Mouse (Mus musculus) embryo, embryonic 11.5 days (tissue): ENCODE measurements around the gene Mrpl52.

Experiments used
- DNase-seq: peaks from one replicate; pipeline ENCODE4 v3.0.0-alpha.2; 2012; ENCODE audit warnings: low read depth, low spot score

Mrpl52 gene

DNA sequence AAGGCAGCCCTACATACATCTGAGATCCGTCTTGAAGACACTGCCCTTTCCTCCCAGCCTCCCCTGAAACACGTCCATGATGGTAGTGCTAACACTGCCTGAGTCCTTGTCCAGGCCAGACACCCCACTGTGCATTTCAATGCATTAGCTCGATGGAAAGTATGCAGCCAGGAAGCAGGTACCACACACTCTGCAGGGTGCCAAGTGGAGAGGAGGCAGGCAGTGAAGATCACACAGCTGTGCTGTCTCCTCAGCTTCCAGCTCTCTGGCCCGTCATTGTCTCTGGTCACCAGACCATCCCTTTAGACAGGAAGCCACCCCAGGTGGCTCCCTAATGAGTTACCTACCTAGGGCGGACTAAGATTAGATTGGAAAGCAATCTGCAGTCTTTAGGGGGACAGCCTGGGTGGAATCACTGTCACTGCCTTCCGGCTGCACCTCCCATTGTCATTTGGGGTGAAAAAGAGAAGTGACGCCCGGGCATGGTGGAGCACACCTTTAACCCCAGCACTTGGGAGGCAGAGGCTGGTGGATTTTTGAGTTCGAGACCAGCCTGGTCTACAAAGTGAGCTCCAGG, 14.6 kb upstream of the Mrpl52 start:
- DNase-seq: no peak

GRCm38 (mm10) chr14:54412629-54413170, 14.0 kb upstream of the Mrpl52 start:
- DNase-seq: no peak

- no peak for DNase-seq
Observed at GRCm38 (mm10) chr14:54413877-54414700, 12.6 kb upstream of the Mrpl52 start.

DNA sequence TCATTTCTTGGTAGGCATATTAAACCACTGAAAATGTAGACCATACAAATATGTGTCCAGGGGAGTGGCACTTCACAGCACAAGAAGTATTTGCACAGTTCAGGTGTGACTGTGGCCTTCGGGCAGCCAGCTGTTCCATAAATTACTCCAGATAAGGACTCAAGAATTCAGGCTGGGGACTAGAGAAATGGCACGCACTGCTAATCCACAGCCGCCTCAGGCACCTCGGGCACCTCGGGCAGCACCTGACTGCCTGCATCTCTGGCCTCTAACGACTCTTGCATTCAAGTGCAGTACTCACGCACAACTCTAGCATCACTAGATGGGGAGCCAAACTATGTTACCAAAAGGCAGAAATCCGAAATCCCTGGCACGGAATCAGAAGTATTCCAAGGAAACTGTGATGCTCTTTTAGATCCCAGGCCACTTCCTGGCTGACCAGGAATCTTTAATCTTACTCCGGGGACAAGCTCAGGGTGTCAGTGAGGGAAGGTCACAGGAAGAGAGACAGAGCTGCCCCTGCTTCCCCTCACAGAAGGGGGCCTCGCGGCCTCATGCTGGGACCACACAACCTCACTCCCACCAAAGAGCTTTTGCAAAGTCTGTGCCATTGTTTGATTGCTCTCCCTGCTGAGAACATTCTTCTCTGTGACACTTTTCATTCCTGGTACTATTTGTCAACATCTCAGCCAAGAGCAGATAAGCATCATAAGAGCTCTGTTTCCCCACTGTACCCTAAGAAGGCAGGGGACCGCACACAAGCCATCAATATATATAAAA, 11.3 kb upstream of the Mrpl52 start:
- DNase-seq: no peak

DNA sequence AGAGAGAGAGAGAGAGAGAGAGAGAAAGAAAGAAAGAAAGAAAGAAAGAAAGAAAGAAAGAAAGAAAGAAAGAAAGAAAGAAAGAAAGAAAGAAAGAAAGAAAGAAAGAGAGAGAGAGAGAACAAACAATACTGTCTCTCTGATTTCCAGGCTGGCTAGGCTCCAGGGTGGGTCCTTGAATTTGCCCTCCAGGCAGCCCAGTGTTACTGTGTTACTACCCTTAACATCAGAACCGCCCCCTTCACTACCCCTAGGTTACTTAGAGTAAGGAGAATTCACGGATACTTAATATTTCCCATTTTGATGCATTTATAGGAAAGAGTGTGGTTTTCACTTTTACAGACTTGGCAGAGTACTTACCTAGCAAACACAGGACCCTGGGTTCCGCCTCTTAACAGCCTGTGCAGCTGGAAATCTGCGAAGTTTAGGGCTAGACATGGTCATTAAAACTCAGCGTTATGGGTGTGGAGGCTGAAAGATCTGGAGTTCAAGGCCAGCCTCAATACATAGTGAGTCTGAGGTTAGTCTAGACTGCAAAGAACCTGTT, 10.4 kb upstream of the Mrpl52 start:
- DNase-seq: no peak

- DNase-seq: no peak
Observed at GRCm38 (mm10) chr14:54416830-54417229, 9.9 kb upstream of the Mrpl52 start.

GRCm38 (mm10) chr14:54417623-54418081, 9.1 kb upstream of the Mrpl52 start, which contains the start of gene Slc7a7:
Gene Slc7a7, minus strand, starts transcription at chr14:54417780.
- DNase-seq: no peak

DNA sequence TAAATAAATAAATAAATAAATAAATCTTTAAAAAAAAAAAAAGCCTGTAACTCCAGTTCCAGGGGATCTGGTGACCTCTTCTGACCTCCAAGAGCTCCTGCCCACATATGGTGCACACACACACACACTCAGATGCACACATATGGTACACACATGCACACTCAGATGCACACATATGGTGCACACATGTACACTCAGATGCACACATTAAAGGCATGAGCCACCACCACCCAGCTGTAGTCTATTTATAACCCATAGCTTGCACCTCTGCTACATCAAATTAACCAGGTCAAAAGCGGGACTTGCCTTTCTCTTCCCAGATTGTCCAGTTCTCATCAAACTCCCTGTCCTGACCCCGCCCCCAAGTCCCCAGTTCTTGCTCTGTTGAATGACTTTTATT, 5.7 kb upstream of the Mrpl52 start:
- no peak for DNase-seq

- no peak for DNase-seq
Observed at GRCm38 (mm10) chr14:54423406-54423805, 3.3 kb upstream of the Mrpl52 start.

- no peak for DNase-seq
Observed at GRCm38 (mm10) chr14:54424634-54425033, 2.1 kb upstream of the Mrpl52 start.

GRCm38 (mm10) chr14:54425540-54425939, 1.2 kb upstream of the Mrpl52 start:
- DNase-seq: no peak

DNA sequence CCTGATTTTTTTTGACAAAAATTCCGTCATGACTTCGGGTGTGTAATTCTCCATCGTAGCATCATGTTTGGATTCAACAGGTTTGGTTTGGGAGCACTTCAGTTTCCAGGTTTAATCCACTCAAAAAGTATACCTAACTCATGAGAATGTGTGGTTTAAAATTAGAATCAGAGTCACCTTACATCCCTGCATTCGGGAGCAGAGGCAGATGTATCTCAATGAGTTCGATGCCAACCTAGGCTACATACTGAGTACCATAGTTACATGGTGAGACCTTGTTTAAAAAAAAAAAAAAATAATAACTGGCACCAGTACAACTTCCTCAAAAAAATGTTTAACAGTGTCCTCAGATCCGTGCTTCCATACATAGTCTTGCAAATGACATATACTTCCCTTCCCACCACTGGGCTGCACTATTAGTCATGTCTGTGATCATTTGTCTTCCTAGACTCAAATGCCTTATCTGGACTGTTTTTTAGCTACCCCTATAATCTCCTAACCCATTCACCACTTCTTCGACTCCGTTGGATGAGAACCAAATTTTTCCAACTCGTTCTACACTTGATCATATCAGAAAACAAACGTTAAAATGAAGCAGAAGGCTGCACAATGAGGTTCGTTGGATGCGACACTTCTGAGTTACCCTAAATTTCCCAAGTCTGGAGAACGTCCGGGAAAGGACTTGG, 563 bp upstream of the Mrpl52 start:
- no peak for DNase-seq

DNA sequence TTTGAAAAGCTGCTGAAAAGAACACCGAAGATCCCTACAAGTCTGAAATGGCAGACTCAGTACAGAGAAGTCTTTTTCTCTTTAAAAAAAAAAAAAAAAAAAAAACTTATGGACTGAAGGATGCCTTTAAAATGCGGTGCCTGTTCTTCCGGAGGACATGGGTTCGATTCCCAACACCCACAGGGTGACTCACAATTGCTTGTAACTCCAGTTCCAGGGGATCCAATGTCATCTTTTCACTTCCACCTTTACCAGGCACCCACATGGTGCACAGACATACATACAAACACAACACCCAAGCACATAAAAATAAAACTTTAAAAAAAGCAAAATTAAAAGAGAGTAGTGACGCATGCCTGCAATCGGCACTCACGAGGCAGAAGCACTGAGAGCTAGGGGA, 987 bp downstream of the Mrpl52 start:
- no peak for DNase-seq

DNA sequence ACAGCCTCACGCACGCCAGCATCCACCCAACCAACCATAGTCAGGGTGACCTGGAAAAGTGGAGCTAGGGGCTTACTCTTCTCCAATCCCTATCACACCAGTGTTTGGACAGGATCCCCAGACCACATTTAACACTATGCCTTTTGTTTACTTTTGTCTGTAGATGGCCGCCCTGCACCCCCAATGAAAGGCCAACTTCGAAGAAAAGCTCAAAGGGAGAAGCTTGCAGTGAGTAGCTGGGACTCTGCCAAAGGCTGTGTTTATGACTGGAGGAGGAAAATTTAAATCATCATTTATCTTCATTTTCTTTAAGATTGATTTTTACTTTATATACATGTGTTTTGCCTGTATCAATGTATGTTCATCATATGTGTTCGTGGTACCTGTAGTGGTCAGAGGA, 1.7 kb downstream of the Mrpl52 start:
- no peak for DNase-seq

GRCm38 (mm10) chr14:54429332-54430093, 2.8 kb downstream of the Mrpl52 start:
- no peak for DNase-seq

GRCm38 (mm10) chr14:54430406-54431145, 3.9 kb downstream of the Mrpl52 start:
- no peak for DNase-seq

- DNase-seq: peak; percentile 70
Observed at GRCm38 (mm10) chr14:54431334-54432077, 4.8 kb downstream of the Mrpl52 start, which contains the start of gene Mmp14. Gene Mmp14, plus strand, starts transcription at chr14:54431612.

DNA sequence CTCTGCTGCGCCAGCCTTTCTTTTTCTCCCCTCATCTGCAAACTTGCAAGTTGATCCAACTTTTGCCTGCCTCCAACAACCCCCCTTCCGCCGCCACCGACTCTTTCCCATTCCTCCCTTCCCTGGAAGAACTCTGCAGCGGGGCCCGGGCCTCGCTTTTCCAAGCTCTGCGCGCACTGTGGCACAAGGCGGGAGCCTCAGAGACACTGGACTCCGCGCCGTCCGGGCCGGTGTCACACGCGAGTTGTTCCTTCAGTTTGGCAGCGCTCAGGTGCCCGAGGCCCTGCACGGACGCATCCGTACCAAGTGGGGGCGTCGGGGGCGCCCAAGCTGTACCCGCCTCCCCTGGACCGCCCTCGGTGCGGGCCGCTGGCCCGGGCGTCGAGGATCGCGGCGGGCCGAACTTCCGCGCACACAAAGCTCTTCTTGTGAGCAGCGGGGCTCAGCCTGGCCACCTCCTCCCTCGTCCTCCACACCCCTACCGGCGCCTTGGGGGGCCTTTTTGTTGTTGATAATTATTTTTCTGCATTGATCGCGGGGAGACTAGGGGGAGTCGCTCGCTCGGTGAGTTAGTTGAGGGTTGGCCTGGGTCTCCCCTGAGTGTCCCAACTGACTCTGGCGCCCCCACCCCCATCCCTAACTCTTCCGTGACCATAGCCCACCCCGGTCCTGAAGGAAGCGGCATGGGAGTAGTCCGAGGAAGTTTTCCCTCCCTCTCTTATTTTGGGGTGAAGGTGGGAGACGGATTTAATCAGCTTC, 5.5 kb downstream of the Mrpl52 start:
- DNase-seq: no peak
